Mouse (Mus musculus) kidney, adult 9 months (tissue): Measurements from ENCODE around the gene Olfr1450.
"Not testable (repeated sequence)": the region's sequence is repeated elsewhere in the genome, so short reads cannot be mapped to it uniquely, and the experiment has no call there.

Experiments
- DNase-seq: peaks from one replicate; pipeline ENCODE4 v3.0.0; 2022

The Olfr1450 gene

DNA sequence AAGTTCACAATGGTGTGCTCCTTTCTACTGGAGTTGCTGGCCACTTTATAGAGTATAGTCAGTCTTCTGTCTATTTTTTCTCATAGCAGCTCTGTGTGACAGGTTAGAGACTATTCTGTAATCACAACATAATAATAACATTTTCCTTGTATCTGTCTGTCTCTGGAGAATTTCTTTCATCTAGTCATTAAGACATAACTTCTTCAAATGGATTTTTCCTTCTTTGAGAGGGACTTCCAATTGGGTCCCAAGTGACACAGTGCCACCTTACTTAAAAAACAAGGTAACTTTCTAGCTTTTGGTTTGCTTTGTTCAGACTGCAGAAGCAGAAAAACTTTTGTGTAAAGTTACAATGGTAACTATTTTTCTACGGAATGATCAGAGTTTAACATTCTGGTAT lies at the start of gene Olfr1450:
Gene Olfr1450 (plus strand): TSS at position 301 of the 400 bp plus-strand sequence.
- no peak for DNase-seq

DNA sequence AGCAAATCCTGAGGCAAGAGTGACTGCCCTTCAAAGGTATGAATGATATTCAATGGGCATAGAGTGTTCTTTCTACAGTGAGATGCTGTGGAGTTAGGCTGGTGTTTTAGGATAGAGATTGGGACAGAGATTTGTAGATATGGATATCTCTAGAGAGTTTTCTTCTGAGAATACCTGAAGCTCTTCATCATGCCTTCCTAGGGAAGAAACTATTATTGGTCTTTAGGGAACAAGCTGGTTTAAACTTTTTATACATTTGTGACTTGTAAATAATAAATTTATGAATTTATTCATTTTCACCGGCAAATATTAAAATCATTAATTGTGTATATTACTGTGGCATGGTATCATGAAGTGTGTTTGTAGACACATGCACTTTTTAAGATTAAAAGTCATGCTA lies 46.4 kb upstream of the Olfr1450 start, which contains the start of gene Olfr1447:
Gene Olfr1447 (minus strand): TSS at position 101 of the 400 bp plus-strand sequence.
- no peak for DNase-seq

DNA sequence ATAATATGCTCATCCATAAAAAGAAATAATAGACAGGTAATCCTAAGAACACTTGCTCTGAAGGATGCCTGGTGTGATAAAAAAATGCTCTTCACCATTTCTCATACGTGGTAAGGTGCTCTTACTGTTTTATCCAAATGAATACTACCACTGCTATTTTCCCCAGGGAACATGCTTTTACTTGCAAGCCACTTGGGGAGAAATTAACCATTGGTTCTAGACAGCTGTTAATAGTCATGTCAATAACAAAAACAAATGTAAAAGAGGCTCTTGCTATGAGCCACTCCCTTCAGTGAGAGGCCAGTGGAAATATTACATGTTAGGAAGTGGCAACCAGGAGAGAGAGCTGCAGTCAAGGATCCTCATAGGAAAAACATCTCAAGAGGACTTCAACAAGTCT lies 25.7 kb upstream of the Olfr1450 start, which contains the start of gene Olfr1448:
Gene Olfr1448 (minus strand): TSS at position 101 of the 400 bp plus-strand sequence.
- no peak for DNase-seq

DNA sequence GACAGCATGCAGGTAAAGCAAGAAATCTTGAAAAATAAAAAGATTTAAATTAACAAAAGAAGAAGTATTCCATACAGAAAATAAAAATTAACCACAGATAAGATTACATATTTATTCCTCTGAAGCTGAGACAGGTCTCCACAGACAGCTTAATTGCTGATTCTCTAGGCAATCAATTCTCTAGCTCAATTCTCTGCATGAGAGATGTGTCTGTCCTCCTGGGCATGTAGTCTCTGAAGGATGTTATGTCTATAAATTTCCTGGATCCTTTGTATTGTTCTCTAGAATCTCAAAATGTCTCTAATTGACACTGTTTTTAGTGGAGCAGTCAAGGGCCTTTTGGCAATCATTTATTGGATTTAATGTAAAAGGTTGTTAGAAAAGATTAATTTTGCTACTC lies 19.5 kb upstream of the Olfr1450 start, which contains the start of gene Olfr1449:
Gene Olfr1449 (plus strand): TSS at position 301 of the 400 bp plus-strand sequence.
- DNase-seq = no peak

DNA sequence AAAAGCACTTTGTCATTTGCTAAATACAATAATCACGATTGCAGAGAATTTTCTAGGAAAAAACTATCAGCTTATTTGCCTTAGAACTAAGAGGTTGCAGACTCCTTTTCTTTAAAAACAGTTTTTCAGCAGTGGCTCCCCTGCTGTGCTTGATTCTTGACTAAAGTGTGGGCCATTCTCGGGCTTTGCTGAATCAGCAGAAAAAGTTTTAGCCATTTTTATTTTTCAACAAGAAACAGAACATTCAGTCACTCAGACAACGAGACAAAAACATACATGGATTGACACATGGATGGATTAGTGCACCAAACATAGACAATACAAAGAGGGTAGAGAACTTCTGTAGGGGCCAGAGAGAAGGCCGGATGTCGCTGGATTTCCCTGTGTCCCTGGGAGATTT lies 20.0 kb downstream of the Olfr1450 start:
- DNase-seq = not testable (repeated sequence)

DNA sequence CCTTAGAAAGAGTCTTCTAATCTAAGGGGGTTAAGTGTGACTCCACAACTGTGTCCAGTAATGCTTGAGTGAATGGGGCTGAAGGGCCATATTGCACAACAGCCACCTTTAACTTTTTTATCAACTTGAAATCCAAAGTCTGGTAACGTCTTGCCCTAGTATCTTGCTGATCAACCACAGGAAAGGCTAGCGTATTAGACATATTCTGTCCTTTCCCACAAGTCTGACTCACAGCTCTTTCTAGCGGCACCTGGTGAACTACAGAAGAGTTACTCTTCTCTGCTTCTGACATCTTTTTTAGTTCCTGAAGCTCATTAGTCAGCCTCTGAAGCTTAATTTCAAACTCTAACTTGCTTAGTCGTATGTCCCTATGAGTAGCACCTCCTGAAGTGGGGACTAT lies 42.3 kb downstream of the Olfr1450 start:
- not testable (repeated sequence) for DNase-seq

DNA sequence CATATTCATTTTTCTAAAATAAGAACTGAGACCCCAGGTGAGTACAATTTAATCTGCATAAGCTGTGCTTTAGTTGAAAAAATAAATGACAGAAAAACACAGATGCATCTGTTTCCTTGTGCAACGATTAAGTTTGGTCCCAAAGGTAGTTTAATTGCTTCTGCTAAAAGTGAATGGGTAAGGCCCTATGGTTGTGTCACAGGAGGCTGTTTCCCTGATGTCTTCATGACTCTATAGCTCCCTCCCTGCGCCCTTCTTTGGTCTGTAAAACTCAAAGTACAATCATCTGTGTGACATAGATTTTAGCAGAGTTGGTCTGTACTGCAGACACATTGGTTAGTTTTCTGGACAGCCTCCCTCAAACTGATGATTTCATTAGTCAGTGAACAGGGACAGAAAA lies 44.7 kb downstream of the Olfr1450 start, which contains the start of gene Olfr1451:
Gene Olfr1451 (plus strand): TSS at position 301 of the 400 bp plus-strand sequence.
- no peak for DNase-seq
